Mouse (Mus musculus): Measurements from ENCODE around the gene Rps19.

DNA sequence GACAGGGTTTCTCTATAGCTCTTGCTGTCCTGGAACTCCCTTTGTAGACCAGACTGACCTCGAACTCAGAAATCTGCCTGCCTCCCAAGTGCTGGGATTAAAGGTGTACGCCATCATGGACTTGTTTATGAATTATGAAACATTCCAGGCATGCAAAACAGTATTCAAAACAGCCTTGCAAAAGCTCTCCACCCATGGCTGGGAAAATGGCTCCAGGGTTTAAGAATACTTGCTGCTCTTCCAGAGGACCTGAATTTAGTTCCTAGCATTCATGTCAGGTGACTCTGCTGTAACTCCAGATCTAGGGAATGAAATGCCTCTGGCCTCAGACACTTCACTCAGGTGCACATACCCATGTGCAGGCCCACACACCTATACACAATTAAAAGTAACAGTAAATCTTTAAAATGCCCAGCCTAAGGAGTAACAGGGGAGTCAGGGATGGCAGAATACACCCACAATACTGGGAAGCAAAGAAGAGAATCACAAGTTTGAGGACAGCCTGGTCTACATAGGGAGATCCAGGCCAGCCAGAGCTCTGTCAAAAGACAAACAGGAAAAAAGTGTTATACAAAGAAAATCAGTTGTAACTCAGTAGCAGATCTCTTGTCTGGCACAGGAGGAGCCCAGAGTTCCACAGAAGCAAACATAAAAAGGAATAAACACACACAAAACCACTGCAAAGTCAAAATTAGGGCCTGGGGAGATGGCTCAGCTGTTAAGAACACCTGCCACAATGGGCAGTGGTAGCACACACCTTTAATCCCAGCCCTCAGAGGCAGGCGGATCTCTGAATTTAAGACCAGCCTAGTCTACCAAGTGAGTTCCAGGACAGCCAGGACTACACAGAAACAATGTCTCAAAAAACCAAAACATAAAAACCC, 7.3 kb downstream of the Rps19 start:
- no peak for TF ChIP-seq CTCF (IDR thresholded peaks at IDR 0.05; ENCODE audit: low read depth, low read length)
- no peak for TF ChIP-seq POLR2A (IDR thresholded peaks at IDR 0.05; ENCODE audit: insufficient read depth, low read length)
- TF ChIP-seq EP300 (IDR thresholded peaks at IDR 0.05; ENCODE audit: insufficient read depth, low read depth, low read length), result no peak

Measured in ES-Bruce4 (cell line).